Mouse (Mus musculus): ENCODE measurements at regions not wholly inside any gene's neighbourhood (a gene's known extent, or its start where the extent isn't known, plus 50 kb on each side); places are given as distances from the start of the nearest gene placed in this dataset.
A peak's percentile ranks its signal among the peaks of the same experiment; 100 is the strongest.

DNA sequence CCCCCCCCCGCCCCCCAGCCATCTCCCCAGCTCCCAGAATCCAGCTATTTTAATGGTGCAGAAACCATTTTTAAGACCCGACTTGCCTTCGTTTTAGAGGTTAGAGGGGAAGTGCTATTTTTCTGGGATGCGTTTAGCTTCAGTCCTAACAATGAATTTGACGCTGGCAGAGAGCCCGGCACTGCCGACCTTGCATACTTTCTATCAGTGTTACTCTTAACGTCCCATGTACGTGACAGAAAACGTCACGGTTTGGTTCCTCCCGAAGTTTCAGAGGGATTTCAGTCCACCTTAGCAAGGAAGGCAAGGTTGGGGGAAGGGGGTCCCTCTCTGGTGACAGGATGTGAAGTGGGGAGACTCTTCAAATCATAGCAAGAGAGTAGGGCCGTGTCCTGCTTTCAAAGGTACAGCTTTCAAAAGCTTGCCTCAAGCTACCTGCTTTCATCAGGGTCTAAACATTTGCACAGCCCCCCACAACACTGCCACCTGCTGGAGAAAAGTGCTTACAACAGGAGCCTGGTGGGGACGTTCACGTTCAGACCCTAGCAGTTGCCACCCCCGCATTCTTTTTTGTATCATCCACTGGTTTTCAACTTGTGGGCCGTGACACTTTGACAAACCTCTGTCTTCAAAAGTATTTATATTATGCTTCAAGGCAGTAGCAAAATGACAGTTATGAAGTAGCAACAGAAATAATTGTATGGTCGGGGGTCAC, 157.4 kb upstream of the Gm10131 start:
- no peaks in the 10 kb centered on the region for H3K9me3 ChIP-seq (replicated peaks; ENCODE audit: control insufficient read depth, low read length)
- ATAC-seq (replicated peaks; ENCODE audit: insufficient number of reproducible peaks, low FRiP score, low TSS enrichment) = no peak
- no peaks in the 10 kb centered on the region for H3K4me1 ChIP-seq (ENCODE audit: control insufficient read depth, insufficient read depth, low read length)
- H3K4me2 ChIP-seq = no peak overlapping the region
- 91% methylated on average over 18 of the region's 18 CpGs for WGBS (ENCODE audit: insufficient replicate concordance)
- no peaks in the 10 kb centered on the region for H3K27me3 ChIP-seq (ENCODE audit: control insufficient read depth, insufficient read depth, low read length)
- H3K9ac ChIP-seq (ENCODE audit: low read depth, low read length) = no peak overlapping the region
- no peak overlapping the region for H3K4me3 ChIP-seq (ENCODE audit: low read depth, low read length)
- no peak overlapping the region for H3K27ac ChIP-seq (ENCODE audit: low read depth, low read length)
- H3K36me3 ChIP-seq (ENCODE audit: control insufficient read depth, insufficient read depth, low read length) = no peaks in the 10 kb centered on the region

DNA sequence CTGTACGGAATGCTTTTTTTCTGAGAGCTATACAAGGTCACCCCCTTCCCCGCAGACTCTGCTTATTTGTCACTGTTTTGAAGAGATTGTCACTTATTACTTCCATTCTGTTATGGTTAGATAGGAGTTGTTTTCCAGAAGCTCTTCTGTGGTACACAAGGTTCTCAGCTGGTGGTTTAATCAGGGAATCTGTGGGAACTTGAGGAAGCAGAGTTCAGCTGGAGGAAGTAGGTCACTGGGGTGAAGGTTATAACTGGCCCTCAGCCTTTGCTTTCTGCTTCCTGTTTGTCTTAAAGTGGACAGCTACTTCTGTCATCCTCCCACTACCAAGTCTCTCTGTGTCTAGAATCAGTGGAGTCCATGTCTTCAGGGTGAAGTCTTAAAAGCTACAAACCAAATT, 143.4 kb upstream of the Gm10131 start:
- no peak overlapping the region for H3K4me2 ChIP-seq
- no peaks in the 10 kb centered on the region for H3K36me3 ChIP-seq (ENCODE audit: control insufficient read depth, insufficient read depth, low read length)
- WGBS (ENCODE audit: insufficient replicate concordance) = 79% methylated on average over 2 of the region's 2 CpGs
- no peaks in the 10 kb centered on the region for H3K9me3 ChIP-seq (replicated peaks; ENCODE audit: control insufficient read depth, low read length)
- no peak overlapping the region for H3K9ac ChIP-seq (ENCODE audit: low read depth, low read length)
- no peaks in the 10 kb centered on the region for H3K4me1 ChIP-seq (ENCODE audit: control insufficient read depth, insufficient read depth, low read length)
- no peak for ATAC-seq (replicated peaks; ENCODE audit: insufficient number of reproducible peaks, low FRiP score, low TSS enrichment)
- no peak overlapping the region for H3K27ac ChIP-seq (ENCODE audit: low read depth, low read length)
- H3K27me3 ChIP-seq (ENCODE audit: control insufficient read depth, insufficient read depth, low read length) = no peaks in the 10 kb centered on the region
- H3K4me3 ChIP-seq (ENCODE audit: low read depth, low read length) = no peak overlapping the region

DNA sequence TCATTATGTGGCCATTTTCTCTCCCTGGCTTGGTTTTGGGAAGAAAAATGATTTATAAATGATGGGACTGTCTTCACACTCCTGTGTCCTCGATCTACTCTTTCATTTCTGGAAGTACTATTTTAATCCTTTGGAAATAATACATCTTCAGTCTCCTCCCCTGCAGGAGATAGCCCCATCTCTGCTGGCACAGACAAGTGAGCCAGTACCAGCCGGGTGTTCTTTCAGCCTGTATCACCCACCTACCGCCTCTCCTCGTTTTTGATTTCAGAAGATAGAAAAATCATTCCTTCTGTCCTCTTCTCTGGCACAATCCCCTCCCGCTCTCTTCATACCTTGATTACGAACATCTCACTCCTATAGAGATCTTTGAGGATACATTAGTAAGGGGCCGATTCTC, 140.4 kb upstream of the Gm10131 start:
- no peak overlapping the region for H3K4me2 ChIP-seq
- H3K9ac ChIP-seq (ENCODE audit: low read depth, low read length) = no peak overlapping the region
- no peaks in the 10 kb centered on the region for H3K4me1 ChIP-seq (ENCODE audit: control insufficient read depth, insufficient read depth, low read length)
- no peak overlapping the region for H3K4me3 ChIP-seq (ENCODE audit: low read depth, low read length)
- H3K27ac ChIP-seq (ENCODE audit: low read depth, low read length) = no peak overlapping the region
- no peaks in the 10 kb centered on the region for H3K27me3 ChIP-seq (ENCODE audit: control insufficient read depth, insufficient read depth, low read length)
- no peak for ATAC-seq (replicated peaks; ENCODE audit: insufficient number of reproducible peaks, low FRiP score, low TSS enrichment)
- no peaks in the 10 kb centered on the region for H3K9me3 ChIP-seq (replicated peaks; ENCODE audit: control insufficient read depth, low read length)
- 84% methylated on average over 7 of the region's 7 CpGs for whole genome bisulfite sequencing (ENCODE audit: insufficient replicate concordance)
- H3K36me3 ChIP-seq (ENCODE audit: control insufficient read depth, insufficient read depth, low read length) = no peaks in the 10 kb centered on the region

DNA sequence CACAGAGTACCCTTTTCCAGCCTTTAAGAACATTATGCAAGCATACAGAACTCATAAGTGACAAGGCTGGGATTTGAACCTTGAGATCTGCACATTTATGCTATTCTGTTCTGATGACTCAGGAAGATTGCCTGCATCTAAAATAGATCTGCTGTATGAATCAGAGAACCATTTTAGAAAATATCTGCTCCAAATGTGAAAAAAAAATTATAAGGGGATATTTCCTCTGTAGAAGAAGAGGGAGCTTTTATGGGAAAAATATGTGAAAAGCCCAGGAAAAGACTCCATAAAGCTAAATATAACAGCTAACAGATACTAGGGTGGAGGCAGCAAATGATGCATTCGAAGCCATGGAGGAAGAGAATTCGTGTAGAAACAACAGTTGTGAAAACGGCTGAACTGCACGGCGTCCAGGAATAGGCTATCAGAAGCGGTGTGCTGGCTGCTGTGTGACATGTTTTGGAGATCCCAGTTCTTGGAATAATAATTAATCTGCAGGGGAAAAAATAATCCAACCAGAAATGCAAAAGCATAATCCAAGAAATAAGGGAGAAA, 127.9 kb upstream of the Gm10131 start:
- no peak for ATAC-seq (replicated peaks; ENCODE audit: insufficient number of reproducible peaks, low FRiP score, low TSS enrichment)

DNA sequence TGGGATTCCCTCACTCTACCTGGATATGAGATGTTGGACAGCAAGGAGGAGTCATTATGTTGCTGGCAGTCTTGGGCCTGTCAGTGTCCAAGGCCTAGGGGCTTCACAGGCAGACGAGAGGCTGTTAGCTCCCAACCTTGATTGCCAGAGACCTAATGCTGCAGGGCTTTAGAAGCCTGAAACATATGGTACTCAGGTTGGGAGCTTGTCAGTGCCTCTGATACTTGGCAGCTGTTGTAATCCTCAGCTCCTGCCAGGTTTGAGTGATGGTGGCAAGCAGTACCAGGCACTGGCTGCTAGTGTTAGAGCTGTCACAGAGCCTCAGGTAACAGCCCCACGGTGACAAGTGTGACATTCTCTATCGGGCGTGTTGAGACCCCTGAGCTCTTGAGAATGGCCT, 122.2 kb upstream of the Gm10131 start:
- H3K9ac ChIP-seq (ENCODE audit: low read depth, low read length) = no peak overlapping the region
- H3K4me1 ChIP-seq (ENCODE audit: control insufficient read depth, insufficient read depth, low read length) = no peaks in the 10 kb centered on the region
- H3K36me3 ChIP-seq (ENCODE audit: control insufficient read depth, insufficient read depth, low read length) = no peaks in the 10 kb centered on the region
- H3K4me3 ChIP-seq (ENCODE audit: low read depth, low read length) = no peak overlapping the region
- H3K27ac ChIP-seq (ENCODE audit: low read depth, low read length) = no peak overlapping the region
- H3K9me3 ChIP-seq (replicated peaks; ENCODE audit: control insufficient read depth, low read length) = peaks cover 3% of the 10 kb centered on the region; the same call in 1 of the 2 replicates
- H3K27me3 ChIP-seq (ENCODE audit: control insufficient read depth, insufficient read depth, low read length) = no peaks in the 10 kb centered on the region
- 47% methylated on average over 4 of the region's 4 CpGs for WGBS (ENCODE audit: insufficient replicate concordance)
- H3K4me2 ChIP-seq = no peak overlapping the region
- ATAC-seq (replicated peaks; ENCODE audit: insufficient number of reproducible peaks, low FRiP score, low TSS enrichment) = no peak

More for the DNA sequence above, 127.9 kb upstream of the Gm10131 start:
- H3K36me3 ChIP-seq (ENCODE audit: control insufficient read depth, insufficient read depth, low read length) = no peaks in the 10 kb centered on the region
- H3K27me3 ChIP-seq (ENCODE audit: control insufficient read depth, insufficient read depth, low read length) = no peaks in the 10 kb centered on the region
- peaks cover 3% of the 10 kb centered on the region; the same call in 1 of the 2 replicates for H3K9me3 ChIP-seq (replicated peaks; ENCODE audit: control insufficient read depth, low read length)
- no peak overlapping the region for H3K4me2 ChIP-seq
- no peaks in the 10 kb centered on the region for H3K4me1 ChIP-seq (ENCODE audit: control insufficient read depth, insufficient read depth, low read length)
- 89% methylated on average over 6 of the region's 6 CpGs for WGBS (ENCODE audit: insufficient replicate concordance)
- no peak overlapping the region for H3K27ac ChIP-seq (ENCODE audit: low read depth, low read length)
- no peak overlapping the region for H3K4me3 ChIP-seq (ENCODE audit: low read depth, low read length)
- H3K9ac ChIP-seq (ENCODE audit: low read depth, low read length) = no peak overlapping the region

DNA sequence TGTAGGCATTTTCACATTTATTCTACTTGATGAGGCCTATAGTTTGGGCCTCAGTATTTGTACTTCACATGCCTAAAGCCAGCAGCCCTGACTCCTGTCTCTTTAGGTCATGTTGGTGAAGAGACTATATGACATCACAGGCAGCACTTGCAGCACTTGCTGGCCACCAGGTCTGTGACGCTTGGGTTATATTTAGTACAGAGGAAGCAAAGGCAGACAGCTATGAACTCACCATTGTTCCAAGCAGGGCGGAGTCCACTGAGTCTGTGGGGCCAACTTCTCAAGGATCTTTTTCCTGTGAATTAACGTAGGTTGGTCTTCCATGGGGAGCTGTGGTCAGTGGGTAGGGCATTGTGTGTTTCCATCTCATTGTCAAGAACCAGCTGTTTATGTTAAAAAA, 117.9 kb upstream of the Gm10131 start:
- H3K4me3 ChIP-seq (ENCODE audit: low read depth, low read length) = no peak overlapping the region
- H3K9me3 ChIP-seq (replicated peaks; ENCODE audit: control insufficient read depth, low read length) = no peaks in the 10 kb centered on the region
- H3K36me3 ChIP-seq (ENCODE audit: control insufficient read depth, insufficient read depth, low read length) = no peaks in the 10 kb centered on the region
- 35% methylated on average over 3 of the region's 3 CpGs for WGBS (ENCODE audit: insufficient replicate concordance)
- no peak overlapping the region for H3K9ac ChIP-seq (ENCODE audit: low read depth, low read length)
- no peak overlapping the region for H3K27ac ChIP-seq (ENCODE audit: low read depth, low read length)
- no peaks in the 10 kb centered on the region for H3K27me3 ChIP-seq (ENCODE audit: control insufficient read depth, insufficient read depth, low read length)
- 0 out of 2 replicates have a peak, but pooled peaks have one; percentile 35 for ATAC-seq (replicated peaks; ENCODE audit: insufficient number of reproducible peaks, low FRiP score, low TSS enrichment)
- H3K4me1 ChIP-seq (ENCODE audit: control insufficient read depth, insufficient read depth, low read length) = 0 out of 2 replicates have a peak, but pooled peaks cover under 1% of the 10 kb centered on the region
- no peak overlapping the region for H3K4me2 ChIP-seq

DNA sequence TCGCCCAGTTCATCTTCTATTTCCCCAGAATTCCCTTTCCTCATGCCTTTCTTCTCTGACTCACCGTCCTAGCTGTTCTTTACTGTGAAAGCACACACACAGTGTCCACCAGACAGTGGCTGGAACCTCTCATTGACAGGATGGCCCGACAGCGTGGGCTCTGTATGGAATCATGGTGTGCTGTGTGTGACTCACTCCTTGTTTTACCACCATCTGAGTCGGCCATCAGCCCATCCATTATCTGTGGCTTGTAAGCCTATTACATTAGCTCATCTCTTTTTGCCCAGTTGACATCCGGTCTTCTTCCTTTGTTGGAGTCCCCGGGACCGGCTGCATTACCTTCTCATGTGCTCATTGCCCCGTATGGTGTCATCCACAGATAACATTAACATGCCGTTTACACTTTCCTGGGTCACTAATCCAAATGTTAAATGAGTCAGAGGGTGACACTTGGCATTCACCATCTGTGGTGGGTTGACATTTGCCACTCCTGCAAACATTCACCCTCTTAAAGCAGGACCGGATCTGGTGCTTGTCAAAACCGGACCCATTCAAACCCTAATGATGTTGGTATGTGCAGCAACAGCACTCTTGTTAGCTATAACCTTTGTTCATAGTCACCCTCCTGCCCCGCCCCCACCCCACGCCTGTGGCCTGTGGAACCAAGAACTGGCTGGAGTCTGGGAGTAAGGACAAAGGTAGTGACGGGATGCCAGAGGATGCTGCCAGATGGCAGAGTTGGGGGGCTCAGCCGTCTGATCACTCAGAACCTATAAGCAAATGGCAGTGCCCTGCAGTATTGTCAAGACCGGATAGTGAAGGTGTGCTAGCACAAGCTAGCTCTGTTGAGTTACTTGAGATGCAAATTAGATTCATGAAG, 113.7 kb upstream of the Gm10131 start:
- no peak overlapping the region for H3K27ac ChIP-seq (ENCODE audit: low read depth, low read length)
- H3K4me1 ChIP-seq (ENCODE audit: control insufficient read depth, insufficient read depth, low read length) = 0 out of 2 replicates have a peak, but pooled peaks cover 3% of the 10 kb centered on the region
- H3K9ac ChIP-seq (ENCODE audit: low read depth, low read length) = no peak overlapping the region
- WGBS (ENCODE audit: insufficient replicate concordance) = 35% methylated on average over 17 of the region's 17 CpGs
- H3K27me3 ChIP-seq (ENCODE audit: control insufficient read depth, insufficient read depth, low read length) = no peaks in the 10 kb centered on the region
- ATAC-seq (replicated peaks; ENCODE audit: insufficient number of reproducible peaks, low FRiP score, low TSS enrichment) = no peak
- no peak overlapping the region for H3K4me3 ChIP-seq (ENCODE audit: low read depth, low read length)
- H3K36me3 ChIP-seq (ENCODE audit: control insufficient read depth, insufficient read depth, low read length) = no peaks in the 10 kb centered on the region
- H3K9me3 ChIP-seq (replicated peaks; ENCODE audit: control insufficient read depth, low read length) = no peaks in the 10 kb centered on the region
- H3K4me2 ChIP-seq = no peak overlapping the region

DNA sequence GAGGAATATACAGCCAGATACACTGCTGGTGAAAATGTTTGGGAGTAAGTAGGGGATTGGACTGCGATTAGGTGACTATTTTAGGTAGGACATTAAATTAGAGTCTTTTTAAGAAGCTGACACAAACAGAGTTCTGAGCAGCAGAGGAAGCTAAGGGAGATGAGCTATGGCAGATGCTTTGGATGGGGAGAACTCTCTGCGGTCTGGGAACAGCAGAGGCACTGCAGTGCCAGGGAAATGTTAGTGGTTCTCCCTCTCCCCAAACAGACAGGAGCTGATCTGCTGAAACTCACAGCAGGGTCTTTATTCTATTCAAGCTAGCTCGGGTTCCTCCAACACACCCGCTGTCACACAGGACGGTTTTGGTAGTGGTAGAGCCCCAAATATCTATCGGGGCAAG, 110.7 kb upstream of the Gm10131 start:
- WGBS (ENCODE audit: insufficient replicate concordance) = 72% methylated on average over 6 of the region's 6 CpGs

More for the DNA sequence above, 110.7 kb upstream of the Gm10131 start:
- Histone ChIP-seq H3K36me3 (ENCODE audit: control insufficient read depth, insufficient read depth, low read length) (no peaks in the 10 kb centered on the region), H3K4me2 (no peak overlapping the region), H3K9ac (ENCODE audit: low read depth, low read length) (no peak overlapping the region), H3K4me3 (ENCODE audit: low read depth, low read length) (no peak overlapping the region), H3K27ac (ENCODE audit: low read depth, low read length) (no peak overlapping the region), H3K9me3 (replicated peaks; ENCODE audit: control insufficient read depth, low read length) (no peaks in the 10 kb centered on the region; the same call in 1 of the 2 replicates), H3K4me1 (ENCODE audit: control insufficient read depth, insufficient read depth, low read length) (0 out of 2 replicates have a peak, but pooled peaks cover 3% of the 10 kb centered on the region), H3K27me3 (ENCODE audit: control insufficient read depth, insufficient read depth, low read length) (no peaks in the 10 kb centered on the region)
- no peak for ATAC-seq (replicated peaks; ENCODE audit: insufficient number of reproducible peaks, low FRiP score, low TSS enrichment)

Data from heart, embryonic 11.5 days (tissue).